Mouse (Mus musculus): Measurements from ENCODE around the gene Fhit. TPM values are rescaled to one million over a fixed set of nuclear protein-coding genes. Genes with fewer than 3 reads are reported as not detected.

Gene Fhit
- polyA plus RNA-seq, 1 experiment from 2014 or later = 1.9 TPM

DNA sequence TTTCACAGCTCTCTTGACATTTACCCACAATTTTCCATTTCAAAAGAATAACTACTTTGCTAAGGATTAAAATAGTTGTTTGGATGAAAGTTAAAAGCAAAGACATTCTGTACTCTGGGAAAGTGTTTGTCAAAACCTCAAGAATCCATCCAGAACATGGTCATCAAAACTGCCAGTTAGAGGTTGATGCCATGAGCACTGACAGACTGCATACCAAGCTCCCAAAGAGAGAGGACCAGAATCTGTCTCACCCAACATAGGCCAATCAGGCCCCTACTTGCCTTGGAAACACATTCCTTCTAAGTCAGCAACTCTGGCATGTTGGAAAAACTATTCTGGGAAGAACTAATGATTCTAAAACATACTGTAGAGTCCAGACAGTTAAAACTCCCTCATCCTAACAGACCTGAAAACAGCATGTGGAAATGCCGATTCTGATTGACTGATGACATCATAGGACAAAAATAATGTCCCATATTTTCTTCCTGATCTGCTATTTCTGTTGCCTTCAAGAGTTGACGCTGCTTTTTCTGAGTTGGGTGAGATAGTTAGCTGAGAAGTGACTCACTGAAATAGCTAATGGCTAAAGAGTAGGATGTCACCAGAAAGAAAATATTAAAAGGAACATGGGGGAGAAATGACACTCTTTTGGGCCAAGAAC lies 1114.6 kb downstream of the Fhit start:
- no peaks in the 10 kb centered on the region for H3K4me1 ChIP-seq (ENCODE audit: control insufficient read depth, low read depth, low read length)
- no peaks in the 10 kb centered on the region for H3K9me3 ChIP-seq (replicated peaks; ENCODE audit: control insufficient read depth, low read length)
- no peak overlapping the region for H3K4me3 ChIP-seq (ENCODE audit: low read depth, low read length)
- no peak overlapping the region for H3K9ac ChIP-seq (ENCODE audit: low read depth, low read length)
- no peak overlapping the region for H3K27ac ChIP-seq (ENCODE audit: low read length)
- H3K36me3 ChIP-seq (ENCODE audit: control insufficient read depth, insufficient read depth) = no peaks in the 10 kb centered on the region
- no peak overlapping the region for H3K4me2 ChIP-seq (ENCODE audit: low read depth, low read length)
- H3K27me3 ChIP-seq (ENCODE audit: control insufficient read depth, insufficient read depth, low read depth, low read length) = no peaks in the 10 kb centered on the region
- 59% methylated on average over 2 of the region's 2 CpGs for WGBS (ENCODE audit: insufficient replicate concordance)
- no peak for ATAC-seq (ENCODE audit: low read depth)

DNA sequence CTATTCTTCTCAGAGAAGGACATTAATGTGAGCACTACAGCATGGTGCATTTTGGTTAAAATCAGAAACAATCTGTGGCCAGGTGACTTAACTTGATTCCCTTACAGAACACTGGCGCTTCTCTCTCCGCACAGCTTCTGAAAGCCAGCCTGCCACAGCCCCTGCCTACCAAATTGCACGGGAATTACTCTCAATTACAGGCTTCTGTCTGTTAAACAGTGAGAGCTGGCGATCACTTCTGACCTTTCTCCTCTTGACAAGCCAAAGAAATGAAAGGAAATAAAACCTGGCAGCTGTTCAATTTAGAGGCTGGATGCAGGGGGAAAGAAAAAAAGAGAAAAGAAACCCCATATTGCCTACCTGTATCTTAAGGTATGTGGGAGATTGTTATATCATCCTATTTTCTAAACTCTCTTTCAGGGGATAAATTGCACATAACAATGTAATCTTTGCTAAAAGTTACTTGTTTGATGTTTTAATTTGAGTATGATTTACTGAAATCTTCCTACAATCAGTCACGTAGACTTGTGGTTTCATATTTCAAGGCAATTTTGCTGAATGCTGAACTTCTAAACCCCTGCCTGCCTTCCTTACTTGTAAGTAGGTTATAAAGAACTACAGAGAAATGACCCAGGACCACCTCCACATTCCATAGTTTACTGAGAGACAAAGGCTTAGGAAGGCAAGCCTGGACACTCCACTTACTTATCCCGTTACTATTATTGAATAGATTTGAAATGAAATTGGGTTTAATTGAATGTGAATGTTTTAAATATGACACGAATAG lies 1115.3 kb downstream of the Fhit start:
- H3K4me1 ChIP-seq (ENCODE audit: control insufficient read depth, low read depth, low read length) = no peaks in the 10 kb centered on the region
- no peaks in the 10 kb centered on the region for H3K9me3 ChIP-seq (replicated peaks; ENCODE audit: control insufficient read depth, low read length)
- H3K27me3 ChIP-seq (ENCODE audit: control insufficient read depth, insufficient read depth, low read depth, low read length) = no peaks in the 10 kb centered on the region
- 46% methylated on average over 7 of the region's 7 CpGs for WGBS (ENCODE audit: insufficient replicate concordance)
- H3K36me3 ChIP-seq (ENCODE audit: control insufficient read depth, insufficient read depth) = no peaks in the 10 kb centered on the region
- no peak overlapping the region for H3K27ac ChIP-seq (ENCODE audit: low read length)
- no peak overlapping the region for H3K9ac ChIP-seq (ENCODE audit: low read depth, low read length)
- H3K4me3 ChIP-seq (ENCODE audit: low read depth, low read length) = no peak overlapping the region
- no peak overlapping the region for H3K4me2 ChIP-seq (ENCODE audit: low read depth, low read length)
- ATAC-seq (ENCODE audit: low read depth) = no peak

DNA sequence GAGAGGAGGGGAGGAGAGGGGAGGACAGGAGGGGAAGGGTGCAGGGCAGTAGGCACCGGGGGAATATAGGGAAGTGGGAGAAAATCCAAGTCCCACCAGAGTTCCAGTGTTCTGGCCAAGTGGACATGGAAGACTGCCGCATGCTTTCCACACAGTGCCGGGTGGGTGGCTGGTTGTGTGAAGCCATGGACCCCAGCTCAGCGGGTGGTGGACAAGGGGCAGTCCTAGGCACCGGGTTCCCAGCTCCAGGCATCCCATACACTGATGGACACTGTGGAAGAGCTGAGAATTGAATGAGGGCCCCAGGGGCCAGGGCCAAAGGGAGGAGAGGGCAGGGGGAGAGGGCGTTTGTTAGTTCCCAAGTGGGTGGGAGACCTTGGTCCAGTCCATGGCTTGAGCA lies 1123.8 kb downstream of the Fhit start:
- 61% methylated on average over 6 of the region's 6 CpGs for WGBS (ENCODE audit: insufficient replicate concordance)
- no peaks in the 10 kb centered on the region for H3K4me1 ChIP-seq (ENCODE audit: control insufficient read depth, low read depth, low read length)
- no peak overlapping the region for H3K9ac ChIP-seq (ENCODE audit: low read depth, low read length)
- H3K9me3 ChIP-seq (replicated peaks; ENCODE audit: control insufficient read depth, low read length) = no peaks in the 10 kb centered on the region
- no peak overlapping the region for H3K4me2 ChIP-seq (ENCODE audit: low read depth, low read length)
- H3K36me3 ChIP-seq (ENCODE audit: control insufficient read depth, insufficient read depth) = no peaks in the 10 kb centered on the region
- H3K4me3 ChIP-seq (ENCODE audit: low read depth, low read length) = no peak overlapping the region
- no peak overlapping the region for H3K27ac ChIP-seq (ENCODE audit: low read length)
- ATAC-seq (ENCODE audit: low read depth) = no peak
- no peaks in the 10 kb centered on the region for H3K27me3 ChIP-seq (ENCODE audit: control insufficient read depth, insufficient read depth, low read depth, low read length)

DNA sequence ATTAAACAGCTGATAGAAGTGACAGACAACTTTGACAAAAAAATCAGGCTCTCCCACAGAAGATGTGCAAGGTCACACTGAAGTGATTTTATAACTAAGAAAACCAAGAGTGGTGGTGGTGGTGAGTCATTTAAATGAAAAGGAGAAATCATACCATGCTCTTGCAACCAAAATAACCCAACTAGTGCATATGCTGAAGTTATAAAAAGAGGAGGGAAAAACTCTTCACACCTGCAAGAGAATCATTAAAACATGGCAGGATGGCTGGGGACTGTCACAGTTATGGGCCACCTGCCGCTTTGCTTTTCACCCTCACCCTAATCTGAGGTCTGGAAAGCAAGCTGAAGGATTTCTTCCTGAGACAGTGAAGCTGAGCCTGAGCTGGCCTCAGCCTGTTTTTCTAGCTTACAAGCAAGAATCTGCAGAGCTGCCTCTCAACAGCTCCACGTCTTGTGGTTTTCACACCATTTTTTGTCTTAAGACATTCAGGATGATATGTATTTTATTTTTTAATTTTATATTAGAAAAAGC lies 1125.1 kb downstream of the Fhit start:
- Histone ChIP-seq H3K9me3 (replicated peaks; ENCODE audit: control insufficient read depth, low read length) (no peaks in the 10 kb centered on the region), H3K9ac (ENCODE audit: low read depth, low read length) (no peak overlapping the region), H3K4me1 (ENCODE audit: control insufficient read depth, low read depth, low read length) (no peaks in the 10 kb centered on the region), H3K27ac (ENCODE audit: low read length) (no peak overlapping the region), H3K4me3 (ENCODE audit: low read depth, low read length) (no peak overlapping the region), H3K36me3 (ENCODE audit: control insufficient read depth, insufficient read depth) (no peaks in the 10 kb centered on the region), H3K27me3 (ENCODE audit: control insufficient read depth, insufficient read depth, low read depth, low read length) (no peaks in the 10 kb centered on the region), H3K4me2 (ENCODE audit: low read depth, low read length) (no peak overlapping the region)
- WGBS (ENCODE audit: insufficient replicate concordance) = 72% methylated on average over 2 of the region's 2 CpGs
- ATAC-seq (ENCODE audit: low read depth) = no peak

DNA sequence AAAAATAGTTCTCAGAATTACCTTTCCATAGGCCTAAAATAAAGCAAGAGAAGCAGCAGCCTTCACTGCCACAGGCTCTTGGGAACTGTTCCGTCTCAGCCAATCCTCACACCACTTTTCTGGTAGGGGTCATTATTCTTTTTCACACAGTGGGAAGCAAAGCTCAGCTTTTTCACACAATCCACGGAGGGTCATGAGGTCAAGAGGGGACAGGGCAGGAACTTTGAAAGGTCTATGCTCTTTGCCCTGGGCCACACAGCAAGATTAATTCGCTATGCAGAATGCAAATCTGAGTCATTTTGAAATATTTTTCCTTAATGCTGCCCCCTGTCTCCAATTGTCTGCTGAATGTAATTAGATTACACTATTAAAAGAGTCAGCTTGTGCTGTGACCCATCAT lies 1126.2 kb downstream of the Fhit start:
- Histone ChIP-seq H3K4me2 (ENCODE audit: low read depth, low read length) (no peak overlapping the region), H3K9me3 (replicated peaks; ENCODE audit: control insufficient read depth, low read length) (no peaks in the 10 kb centered on the region), H3K9ac (ENCODE audit: low read depth, low read length) (no peak overlapping the region), H3K4me3 (ENCODE audit: low read depth, low read length) (no peak overlapping the region), H3K4me1 (ENCODE audit: control insufficient read depth, low read depth, low read length) (no peaks in the 10 kb centered on the region), H3K27me3 (ENCODE audit: control insufficient read depth, insufficient read depth, low read depth, low read length) (no peaks in the 10 kb centered on the region), H3K36me3 (ENCODE audit: control insufficient read depth, insufficient read depth) (no peaks in the 10 kb centered on the region), H3K27ac (ENCODE audit: low read length) (no peak overlapping the region)
- 42% methylated on average over 3 of the region's 3 CpGs for WGBS (ENCODE audit: insufficient replicate concordance)
- no peak for ATAC-seq (ENCODE audit: low read depth)

DNA sequence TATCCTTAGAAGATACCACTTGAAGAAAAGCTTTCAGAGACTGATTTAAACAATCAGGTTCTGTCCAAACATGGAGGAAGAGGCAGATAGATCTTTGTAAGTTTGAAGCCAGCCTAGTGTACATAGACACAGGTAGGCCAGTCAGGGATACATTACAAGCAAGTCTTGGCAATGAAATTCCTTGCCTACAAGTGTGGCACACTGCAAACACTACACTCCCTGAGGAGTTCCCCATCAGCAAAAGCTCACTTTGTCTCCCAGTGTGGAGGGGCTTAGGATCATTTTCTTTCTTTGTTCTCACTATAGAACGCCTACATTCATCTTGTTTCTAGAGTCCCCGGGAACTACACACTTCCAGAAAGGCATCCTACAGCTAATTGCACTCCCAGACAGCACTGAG lies 1126.6 kb downstream of the Fhit start:
- no peak overlapping the region for H3K27ac ChIP-seq (ENCODE audit: low read length)
- H3K9me3 ChIP-seq (replicated peaks; ENCODE audit: control insufficient read depth, low read length) = no peaks in the 10 kb centered on the region
- H3K4me3 ChIP-seq (ENCODE audit: low read depth, low read length) = no peak overlapping the region
- 55% methylated on average over 2 of the region's 2 CpGs for WGBS (ENCODE audit: insufficient replicate concordance)
- H3K4me2 ChIP-seq (ENCODE audit: low read depth, low read length) = no peak overlapping the region
- H3K4me1 ChIP-seq (ENCODE audit: control insufficient read depth, low read depth, low read length) = no peaks in the 10 kb centered on the region
- no peak for ATAC-seq (ENCODE audit: low read depth)
- H3K36me3 ChIP-seq (ENCODE audit: control insufficient read depth, insufficient read depth) = no peaks in the 10 kb centered on the region
- H3K27me3 ChIP-seq (ENCODE audit: control insufficient read depth, insufficient read depth, low read depth, low read length) = no peaks in the 10 kb centered on the region
- H3K9ac ChIP-seq (ENCODE audit: low read depth, low read length) = no peak overlapping the region

DNA sequence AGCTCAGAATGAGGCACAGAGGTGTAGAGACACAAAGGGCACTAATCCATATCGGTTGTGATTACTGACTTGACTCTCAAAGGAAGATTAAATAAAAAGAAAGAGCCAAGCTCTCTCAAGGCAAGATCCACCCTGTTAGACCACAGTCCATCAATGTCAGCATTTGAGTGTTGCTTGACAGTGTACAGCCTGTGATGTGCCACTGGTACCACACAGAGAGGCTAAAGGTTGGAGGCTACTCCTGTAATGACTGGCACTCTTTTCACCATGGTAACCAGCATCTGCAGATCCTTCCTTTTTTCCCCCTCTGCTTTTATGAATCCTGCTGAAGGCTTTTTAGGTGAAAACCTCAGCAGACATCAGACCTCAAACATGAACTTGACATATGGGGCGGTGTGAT lies 1138.5 kb downstream of the Fhit start:
- no peak overlapping the region for H3K4me3 ChIP-seq (ENCODE audit: low read depth, low read length)
- no peak for ATAC-seq (ENCODE audit: low read depth)
- WGBS (ENCODE audit: insufficient replicate concordance) = 69% methylated on average over 2 of the region's 2 CpGs
- H3K4me2 ChIP-seq (ENCODE audit: low read depth, low read length) = no peak overlapping the region
- no peaks in the 10 kb centered on the region for H3K27me3 ChIP-seq (ENCODE audit: control insufficient read depth, insufficient read depth, low read depth, low read length)
- H3K36me3 ChIP-seq (ENCODE audit: control insufficient read depth, insufficient read depth) = no peaks in the 10 kb centered on the region
- H3K9ac ChIP-seq (ENCODE audit: low read depth, low read length) = no peak overlapping the region
- no peaks in the 10 kb centered on the region for H3K4me1 ChIP-seq (ENCODE audit: control insufficient read depth, low read depth, low read length)
- H3K27ac ChIP-seq (ENCODE audit: low read length) = no peak overlapping the region
- H3K9me3 ChIP-seq (replicated peaks; ENCODE audit: control insufficient read depth, low read length) = no peaks in the 10 kb centered on the region

DNA sequence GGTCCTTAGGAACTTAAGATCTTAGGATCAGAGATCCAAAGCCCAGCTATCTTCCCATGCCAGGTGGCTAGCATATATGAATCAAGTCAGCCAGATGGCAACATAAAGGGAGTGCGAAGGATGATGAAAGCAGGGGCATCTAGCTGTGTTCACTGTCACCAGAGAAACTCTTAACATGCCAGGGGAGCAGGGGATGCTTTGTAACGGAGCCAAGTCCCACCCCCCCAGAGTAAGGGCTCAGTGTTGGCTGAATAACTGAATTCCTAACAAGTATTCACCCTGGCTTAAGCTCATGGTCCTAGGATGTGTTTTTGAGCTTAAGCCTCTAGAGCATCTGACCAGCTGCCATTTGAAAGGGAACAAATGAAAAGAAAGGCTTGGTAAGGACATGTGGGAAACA lies 1139.5 kb downstream of the Fhit start:
- no peak for ATAC-seq (ENCODE audit: low read depth)
- Histone ChIP-seq H3K4me1 (ENCODE audit: control insufficient read depth, low read depth, low read length) (no peaks in the 10 kb centered on the region), H3K9ac (ENCODE audit: low read depth, low read length) (no peak overlapping the region), H3K4me3 (ENCODE audit: low read depth, low read length) (no peak overlapping the region), H3K36me3 (ENCODE audit: control insufficient read depth, insufficient read depth) (no peaks in the 10 kb centered on the region), H3K27ac (ENCODE audit: low read length) (no peak overlapping the region), H3K4me2 (ENCODE audit: low read depth, low read length) (no peak overlapping the region), H3K27me3 (ENCODE audit: control insufficient read depth, insufficient read depth, low read depth, low read length) (no peaks in the 10 kb centered on the region), H3K9me3 (replicated peaks; ENCODE audit: control insufficient read depth, low read length) (no peaks in the 10 kb centered on the region)
- WGBS (ENCODE audit: insufficient replicate concordance) = 66% methylated on average over 2 of the region's 2 CpGs

DNA sequence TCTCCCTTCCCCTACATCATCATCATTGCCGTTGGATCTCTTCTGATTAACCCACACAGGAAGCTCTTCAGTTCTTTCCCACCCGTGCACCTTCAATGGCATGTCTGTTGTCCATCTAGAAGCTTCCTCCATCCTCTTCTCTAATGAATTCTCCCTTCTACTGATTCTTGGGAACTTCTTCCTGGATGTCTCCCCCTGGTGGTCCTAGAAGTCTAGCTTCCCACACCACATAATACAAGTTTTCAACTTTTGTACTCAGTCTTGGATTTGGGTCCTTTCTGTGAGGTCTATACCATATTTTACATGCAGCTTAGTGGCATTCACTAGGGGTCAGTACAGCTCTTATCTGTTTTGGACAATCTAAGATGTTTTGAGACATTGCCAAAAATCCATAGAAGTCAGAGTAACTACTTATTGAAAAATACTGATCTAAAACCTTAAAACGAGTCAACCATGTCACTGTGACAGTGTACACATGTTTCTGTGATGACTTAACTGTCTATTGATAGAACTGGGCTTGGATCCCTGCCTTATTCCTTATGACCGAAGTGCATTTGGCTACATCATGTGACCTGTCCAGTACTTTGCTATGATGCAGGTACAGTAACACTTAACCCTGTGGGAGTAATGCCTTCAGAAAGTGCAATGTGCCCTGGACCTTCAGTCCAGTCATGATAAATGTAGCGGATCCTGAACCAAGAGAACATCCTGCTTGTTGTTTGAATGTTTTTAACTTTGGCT lies 1141.3 kb downstream of the Fhit start:
- no peak overlapping the region for H3K4me3 ChIP-seq (ENCODE audit: low read depth, low read length)
- WGBS (ENCODE audit: insufficient replicate concordance) = 48% methylated on average over 5 of the region's 5 CpGs
- ATAC-seq (ENCODE audit: low read depth) = no peak
- no peaks in the 10 kb centered on the region for H3K27me3 ChIP-seq (ENCODE audit: control insufficient read depth, insufficient read depth, low read depth, low read length)
- H3K9ac ChIP-seq (ENCODE audit: low read depth, low read length) = no peak overlapping the region
- H3K27ac ChIP-seq (ENCODE audit: low read length) = no peak overlapping the region
- H3K36me3 ChIP-seq (ENCODE audit: control insufficient read depth, insufficient read depth) = no peaks in the 10 kb centered on the region
- H3K4me1 ChIP-seq (ENCODE audit: control insufficient read depth, low read depth, low read length) = no peaks in the 10 kb centered on the region
- H3K4me2 ChIP-seq (ENCODE audit: low read depth, low read length) = no peak overlapping the region
- H3K9me3 ChIP-seq (replicated peaks; ENCODE audit: control insufficient read depth, low read length) = no peaks in the 10 kb centered on the region
